Mouse (Mus musculus) liver, adult 2 months (tissue): ENCODE results near the gene Peg3. TPM values are rescaled to one million over a fixed set of nuclear protein-coding genes. Genes with fewer than 3 reads are reported as not detected.

Source experiments
- DNase-seq: peaks from one replicate; pipeline ENCODE4 v3.0.0-alpha.2; 2011; ENCODE audit warnings: low read depth, low spot score; ENCODE audit errors: extremely low read depth
- H3K27ac ChIP-seq: fragments of 200-500 bp; replicated peaks from 2 replicates; pipeline ENCODE4 v1.5.1; 2012; ENCODE audit warnings: low read depth, mild to moderate bottlenecking, control low read depth, inconsistent platforms, low read length; ENCODE audit not compliant: insufficient read depth
- H3K27me3 ChIP-seq: fragments of 200-500 bp; 2 replicates; pipeline ENCODE4 v1.6.1; 2012; ENCODE audit warnings: mild to moderate bottlenecking, moderate library complexity, low read length, inconsistent platforms; ENCODE audit not compliant: control insufficient read depth, insufficient read depth
- H3K36me3 ChIP-seq: fragments of 200-500 bp; 2 replicates; pipeline ENCODE4 v1.6.1; 2012; ENCODE audit warnings: low read length, inconsistent platforms; ENCODE audit not compliant: control insufficient read depth, insufficient read depth
- H3K4me1 ChIP-seq: fragments of 200-500 bp; 2 replicates; pipeline ENCODE4 v1.6.1; 2011; ENCODE audit warnings: low read length; ENCODE audit not compliant: control insufficient read depth, insufficient read depth
- H3K4me3 ChIP-seq: fragments of 200-500 bp; 2 replicates; pipeline ENCODE4 v1.5.1; 2011; ENCODE audit warnings: low read depth, mild to moderate bottlenecking, control low read depth, low read length, moderate library complexity; ENCODE audit not compliant: insufficient read depth
- H3K79me2 ChIP-seq: fragments of 200-500 bp; 2 replicates; pipeline ENCODE4 v1.6.1; 2012; ENCODE audit warnings: inconsistent platforms, mild to moderate bottlenecking, low read length, moderate library complexity; ENCODE audit not compliant: control insufficient read depth, insufficient read depth
- H3K9ac ChIP-seq: fragments of 200-500 bp; 2 replicates; pipeline ENCODE4 v1.6.1; 2012; ENCODE audit warnings: low read depth, mild to moderate bottlenecking, control low read depth, inconsistent platforms, low read length
- CTCF ChIP-seq: fragments of 200-500 bp; IDR thresholded peaks from 2 replicates; pipeline ENCODE4 v1.5.1; 2011; ENCODE audit warnings: low read depth, low read length, control low read depth
- POLR2A ChIP-seq: fragments of 200-500 bp; IDR thresholded peaks from 2 replicates; pipeline ENCODE4 v1.6.1; 2011; ENCODE audit warnings: low read length, control low read depth; ENCODE audit not compliant: insufficient read depth; ENCODE audit errors: extremely low read depth
- whole genome bisulfite sequencing: fragments of 180-500 bp; shearing (Covaris S2); methylation state at CpG from one replicate; pipeline ENCODE4 v1.1.7; 2018; 5-methylcytosine and 5-hydroxymethylcytosine counted together
- polyA plus RNA-seq: library from polyadenylated mRNA; depleted of rRNA; stranded (reverse); fragments of >200 nt; gene quantifications from 2 replicates; pipeline ENCODE4 v1.2.3, GENCODE M21; 2012; rRNA removed
- total RNA-seq: library from RNA; depleted of rRNA; stranded (reverse); fragments of >200 nt; gene quantifications from 2 replicates; pipeline ENCODE4 v1.2.3, GENCODE M21; 2014; rRNA removed

Gene Peg3
- total and polyA plus RNA-seq, 2 experiments: 1.7 to 4.2 TPM

DNA sequence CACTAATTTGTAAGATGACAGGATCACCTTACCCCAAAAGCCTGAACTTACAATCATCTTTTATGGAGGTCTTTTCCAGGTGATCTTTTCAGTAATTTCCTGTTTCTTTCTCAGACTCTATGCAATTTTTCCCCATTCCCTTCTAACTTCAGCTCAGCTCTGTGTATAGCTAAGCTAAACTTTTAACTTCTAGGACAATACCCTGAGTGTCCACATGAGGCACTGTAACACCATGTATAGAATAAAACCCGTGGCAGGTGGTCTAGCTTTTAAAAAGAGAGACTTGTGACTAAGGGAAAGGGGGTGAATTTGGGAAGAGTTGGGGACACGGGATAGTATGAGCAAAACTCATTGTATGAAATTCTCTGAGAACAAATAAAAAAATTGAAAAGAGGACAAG is 70.6 kb downstream of the Peg3 start:
- Histone ChIP-seq H3K36me3 (no peaks in the 10 kb centered on the region), H3K27ac (no peak overlapping the region), H3K79me2 (no peaks in the 10 kb centered on the region), H3K9ac (no peak overlapping the region), H3K27me3 (no peaks in the 10 kb centered on the region), H3K4me1 (no peaks in the 10 kb centered on the region), H3K4me3 (no peak overlapping the region)
- peak; percentile 10 for DNase-seq
- WGBS: 15% methylated on average over 2 of the region's 2 CpGs
- no peak for TF ChIP-seq POLR2A
- no peak for TF ChIP-seq CTCF

DNA sequence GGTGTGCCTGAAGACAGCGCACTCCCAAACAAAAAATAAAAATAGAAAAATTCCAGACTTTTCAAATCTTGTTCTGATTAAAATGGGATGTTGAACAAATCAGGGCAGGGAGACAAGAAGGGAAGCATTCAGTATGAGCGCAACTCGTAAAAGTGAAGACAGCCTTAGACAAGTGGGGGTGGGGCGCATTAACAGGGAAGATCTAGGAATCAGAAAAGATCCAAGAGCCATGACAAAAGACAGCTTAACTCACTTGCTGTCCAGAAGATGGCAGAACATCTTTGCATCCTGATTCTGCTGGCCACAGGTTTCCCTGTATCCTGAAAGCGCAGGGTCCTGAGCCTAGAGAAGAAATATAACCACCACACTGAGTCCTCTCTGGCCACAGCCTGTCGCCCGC is 71.6 kb downstream of the Peg3 start:
- Histone ChIP-seq H3K4me1 (no peaks in the 10 kb centered on the region), H3K4me3 (no peak overlapping the region), H3K36me3 (no peaks in the 10 kb centered on the region), H3K27ac (no peak overlapping the region), H3K79me2 (no peaks in the 10 kb centered on the region), H3K27me3 (no peaks in the 10 kb centered on the region), H3K9ac (no peak overlapping the region)
- 95% methylated on average over 7 of the region's 7 CpGs for WGBS
- DNase-seq: no peak
- TF ChIP-seq CTCF: no peak
- no peak for TF ChIP-seq POLR2A

Other genes with a start within 250 kb of the Peg3 start
- gene Olfr5, start 243.5 kb downstream of the Peg3 start, total RNA-seq: not detected in 2 replicates
- not detected in 2 replicates for gene Olfr5, start 243.5 kb downstream of the Peg3 start, polyA plus RNA-seq
- not detected in 2 replicates for gene Olfr1347, start 230.7 kb downstream of the Peg3 start, total RNA-seq
- gene Olfr1347, start 230.7 kb downstream of the Peg3 start, polyA plus RNA-seq: not detected in 2 replicates
- gene Olfr1348, start 221.7 kb downstream of the Peg3 start, total RNA-seq: not detected in 2 replicates
- not detected in 2 replicates for gene Olfr1348, start 221.7 kb downstream of the Peg3 start, polyA plus RNA-seq
- not detected in 2 replicates for gene Olfr1349, start 207.5 kb downstream of the Peg3 start, total RNA-seq
- gene Olfr1349, start 207.5 kb downstream of the Peg3 start, polyA plus RNA-seq: not detected in 2 replicates
- not detected in 2 replicates for gene Olfr1350, start 165.6 kb downstream of the Peg3 start, total RNA-seq
- gene Olfr1350, start 165.6 kb downstream of the Peg3 start, polyA plus RNA-seq: not detected in 2 replicates
- under 0.01 and 0.07 TPM in 2 replicates for gene Zim1, start 34.0 kb downstream of the Peg3 start, total RNA-seq
- 0.01 TPM in 1 of 2 replicates, not detected in the other for gene Zim1, start 34.0 kb downstream of the Peg3 start, polyA plus RNA-seq
- gene Usp29, start 147 bp upstream of the Peg3 start, total RNA-seq: under 0.01 and 0.09 TPM in 2 replicates
- gene Usp29, start 147 bp upstream of the Peg3 start, polyA plus RNA-seq: not detected in 2 replicates